Mouse (Mus musculus): ENCODE results near the gene Col9a1.

The Col9a1 gene

DNA sequence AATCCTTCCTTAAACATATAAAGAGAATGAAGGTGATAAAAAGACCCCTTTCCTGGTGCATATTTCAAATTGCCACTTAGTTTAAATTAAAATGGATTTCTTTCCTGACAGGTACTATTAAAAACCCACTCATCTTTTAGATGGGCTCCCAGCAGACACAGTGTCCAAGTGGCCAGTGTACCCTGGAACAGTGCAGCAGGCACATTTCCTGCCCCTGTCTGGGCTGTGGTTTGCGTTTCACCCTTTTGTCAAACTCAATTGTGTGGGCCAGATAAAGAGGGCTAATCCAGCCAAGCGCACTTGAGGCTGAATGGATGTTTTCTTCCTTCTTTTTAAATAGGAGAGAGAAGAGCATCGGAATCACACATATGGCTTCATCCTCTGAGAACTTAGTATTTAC is 89.6 kb downstream of the Col9a1 start:
- ATAC-seq (ENCODE audit: insufficient number of reproducible peaks, low FRiP score, low TSS enrichment), result no peak

DNA sequence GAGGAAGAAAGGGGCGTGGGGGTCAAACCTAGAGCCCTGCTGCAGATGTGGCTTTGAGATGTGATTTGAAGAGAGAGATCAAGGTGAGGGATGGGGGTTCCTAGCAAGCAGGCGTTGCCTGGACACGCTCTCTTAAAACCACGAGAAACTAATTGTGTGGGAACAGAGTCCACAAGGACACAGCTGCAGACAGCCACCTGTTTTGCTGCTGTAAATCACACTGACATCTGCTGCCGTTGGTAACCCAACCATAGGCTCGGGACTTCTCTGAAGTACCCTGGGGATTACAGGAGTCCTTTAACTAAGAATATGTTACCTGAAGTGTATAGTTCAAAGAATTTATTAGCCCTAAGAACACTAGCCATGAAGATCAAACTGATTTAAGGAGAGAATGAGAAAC is 109.0 kb downstream of the Col9a1 start:
- no peak for ATAC-seq (ENCODE audit: insufficient number of reproducible peaks, low FRiP score, low TSS enrichment)

DNA sequence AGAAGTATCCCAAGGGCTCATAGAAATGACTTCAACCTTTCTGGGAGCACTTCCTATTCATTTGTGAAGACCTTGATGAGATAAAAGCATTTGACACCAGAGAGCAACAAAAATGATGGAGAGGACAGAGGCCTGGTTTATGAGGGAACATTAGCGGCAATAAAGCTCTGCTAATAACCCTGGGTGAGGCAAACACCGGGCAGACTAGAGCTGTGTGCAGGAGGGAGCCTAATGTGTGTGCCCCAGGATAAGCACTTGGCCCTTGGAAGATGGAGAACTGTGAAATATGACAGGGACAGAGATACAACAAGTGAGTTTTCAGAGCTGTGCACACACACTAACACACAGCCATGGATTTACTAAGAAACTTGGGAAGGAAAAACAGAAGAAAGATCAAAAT is 115.1 kb downstream of the Col9a1 start:
- ATAC-seq (ENCODE audit: insufficient number of reproducible peaks, low FRiP score, low TSS enrichment), result no peak

DNA sequence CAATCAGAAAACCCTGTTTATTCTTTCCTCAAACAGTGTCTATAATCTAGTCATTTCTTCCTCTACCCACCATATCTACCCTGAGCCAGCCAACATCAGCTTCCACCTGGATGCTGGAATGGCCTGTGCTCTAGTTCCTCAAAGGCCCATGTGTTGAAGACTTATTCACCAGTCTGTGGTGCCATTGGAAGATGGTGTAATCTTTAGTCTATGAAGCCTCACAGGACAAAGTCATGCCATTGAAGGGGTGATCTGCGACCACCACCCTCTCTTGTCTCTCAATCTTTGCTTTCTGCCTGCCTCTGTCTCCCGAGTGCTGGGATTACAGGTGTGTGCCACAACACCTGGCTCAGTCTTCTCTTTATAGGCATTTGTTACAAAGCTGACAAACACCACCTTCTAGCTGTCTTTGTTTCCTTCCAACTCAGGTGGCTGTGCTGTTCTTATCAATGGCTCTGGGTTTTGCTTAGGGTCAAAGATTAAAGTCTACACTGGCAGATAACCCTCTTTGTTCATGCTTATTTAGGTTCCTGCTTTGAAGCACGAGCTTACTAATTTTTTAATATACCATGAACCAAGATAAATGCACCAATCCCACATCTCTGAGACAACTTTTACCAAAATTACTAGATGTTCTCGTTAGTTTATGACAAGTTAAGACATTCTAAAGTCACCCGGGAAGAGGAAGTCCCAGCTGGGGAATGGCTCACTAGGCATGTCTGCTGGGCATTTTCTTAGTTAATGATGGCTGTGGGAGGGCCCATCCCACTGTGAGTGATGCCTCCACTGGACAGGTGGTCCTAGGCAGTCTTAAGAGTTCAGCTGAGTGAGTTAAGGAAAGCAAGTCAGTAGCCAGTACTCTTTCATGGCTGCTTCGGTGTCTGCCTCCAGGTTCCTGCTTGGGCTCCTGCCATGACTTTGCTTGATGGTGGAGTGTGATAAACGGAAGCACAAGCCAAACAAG is 117.9 kb downstream of the Col9a1 start:
- ATAC-seq (ENCODE audit: insufficient number of reproducible peaks, low FRiP score, low TSS enrichment), result no peak

DNA sequence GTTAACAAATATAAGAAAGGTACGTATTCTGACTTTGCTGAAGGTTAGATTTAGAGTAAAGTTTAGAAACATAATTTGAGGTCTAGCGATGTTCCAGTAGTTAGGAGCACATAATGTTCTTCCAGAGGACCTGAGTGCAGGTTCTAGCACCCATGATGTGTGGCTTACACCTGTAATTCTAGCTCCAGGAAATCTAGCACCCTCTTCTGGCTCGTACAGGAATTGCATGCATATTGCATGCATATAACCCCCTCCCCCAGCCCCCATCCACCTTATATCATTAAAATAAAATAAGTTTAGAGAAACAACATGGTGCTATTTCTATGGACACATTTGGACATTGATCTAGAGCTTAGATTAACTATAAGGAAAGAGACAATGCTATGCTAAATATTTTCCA is 123.3 kb downstream of the Col9a1 start:
- no peak for ATAC-seq (ENCODE audit: insufficient number of reproducible peaks, low FRiP score, low TSS enrichment)

Measured in cerebellum, adult (tissue).